Mouse (Mus musculus) adrenal gland, postnatal 10 days (tissue): ENCODE data around the gene Vmn1r122. TPM values are rescaled to one million over a fixed set of nuclear protein-coding genes. Genes with fewer than 3 reads are reported as not detected.
"Not testable (repeated sequence)": the region's sequence is repeated elsewhere in the genome, so short reads cannot be mapped to it uniquely, and the experiment has no call there.

Experiments used
- DNase-seq: peaks from one replicate; pipeline ENCODE4 v3.0.0; 2021; ENCODE audit warnings: mixed read lengths
- long read RNA-seq, 2 experiments: library from polyadenylated mRNA; stranded (forward); transcript quantifications; one replicate each; pipeline ENCODE4 v2.0.0; 2021
- total RNA-seq, 2 experiments: library from RNA; stranded (reverse); gene quantifications; 2 replicates each; pipeline ENCODE4 v1.2.3; 2021

Vmn1r122 gene
- not detected for total RNA-seq
- long read RNA-seq, experiment 1 = 0 reads
- long read RNA-seq, experiment 2 = 0 reads

- DNase-seq = not testable (repeated sequence)
Measured at GRCm38 (mm10) chr7:21134028-21134427, at the start of gene Vmn1r122. TSS of gene Vmn1r122 (minus strand) at chr7:21134128.

GRCm38 (mm10) chr7:21161885-21162284, 28.0 kb upstream of the Vmn1r122 start, which contains the start of gene Vmn1r123:
TSS of gene Vmn1r123 (plus strand) at chr7:21162185.
- DNase-seq = not testable (repeated sequence)

- DNase-seq = not testable (repeated sequence)
Measured at GRCm38 (mm10) chr7:21098413-21098812, 35.5 kb downstream of the Vmn1r122 start, which contains the start of gene Vmn1r121. TSS of gene Vmn1r121 (minus strand) at chr7:21098513.

Other genes with a start within 250 kb of the Vmn1r122 start
- not detected for gene Vmn1r118, start 221.8 kb downstream of the Vmn1r122 start, total RNA-seq
- not detected for gene Vmn1r119, start 121.7 kb downstream of the Vmn1r122 start, total RNA-seq
- gene Vmn1r120, start 80.3 kb downstream of the Vmn1r122 start, total RNA-seq = not detected
- not detected for gene Vmn1r121, start 35.6 kb downstream of the Vmn1r122 start, total RNA-seq
- gene Vmn1r123, start 28.1 kb upstream of the Vmn1r122 start, total RNA-seq = not detected
- gene Gm5157, start 56.3 kb upstream of the Vmn1r122 start, total RNA-seq = not detected
- gene Vmn1r124, start 126.5 kb upstream of the Vmn1r122 start, total RNA-seq = not detected
- gene Vmn1r125, start 138.1 kb upstream of the Vmn1r122 start, total RNA-seq = not detected
- gene Vmn1r126, start 167.3 kb upstream of the Vmn1r122 start, total RNA-seq = not detected
- gene Vmn1r127, start 185.7 kb upstream of the Vmn1r122 start, total RNA-seq = not detected
- not detected for gene Vmn1r128, start 215.2 kb upstream of the Vmn1r122 start, total RNA-seq
- gene Vmn1r129, start 227.2 kb upstream of the Vmn1r122 start, total RNA-seq = not detected